Mouse (Mus musculus) testis, adult 2 months (tissue): ENCODE results near the gene Ccdc9.

ENCODE experiments used
- CTCF ChIP-seq: fragments of 200-500 bp; IDR thresholded peaks from 2 replicates; pipeline ENCODE4 v1.5.1; 2012; ENCODE audit warnings: low read depth, mild to moderate bottlenecking, inconsistent platforms, low read length, moderate library complexity; ENCODE audit not compliant: control insufficient read depth, insufficient read depth, insufficient replicate concordance
- POLR2A ChIP-seq: fragments of 200-500 bp; IDR thresholded peaks from 2 replicates; pipeline ENCODE4 v1.6.1; 2012; ENCODE audit warnings: low read depth, mild to moderate bottlenecking, inconsistent platforms, low read length, moderate library complexity; ENCODE audit not compliant: control insufficient read depth

DNA sequence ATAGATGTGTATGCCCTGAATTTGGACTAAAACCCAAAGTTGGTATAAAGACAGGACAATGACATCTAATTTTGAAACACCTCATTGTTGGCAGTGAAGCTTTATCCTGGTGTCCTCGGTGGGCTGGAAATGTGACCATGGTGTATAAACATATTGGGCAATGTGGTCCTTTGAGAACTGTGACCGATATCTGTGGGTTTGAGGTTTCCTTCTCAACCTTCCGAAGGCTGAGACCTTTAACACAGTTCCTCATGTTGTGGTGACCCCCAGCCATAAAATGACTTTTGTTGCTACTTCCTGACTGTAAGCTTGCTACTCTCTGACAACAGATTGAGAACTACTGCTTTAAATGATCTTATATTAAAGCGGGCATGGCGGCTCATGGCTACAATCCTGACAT lies 35.9 kb downstream of the Ccdc9 start:
- TF ChIP-seq CTCF = no peak
- TF ChIP-seq POLR2A = no peak
